Mouse (Mus musculus): ENCODE results near the gene Tcte2.
"Not testable (repeated sequence)": the region's sequence is repeated elsewhere in the genome, so short reads cannot be mapped to it uniquely, and the experiment has no call there.

The Tcte2 gene

GRCm38 (mm10) chr17:13761179-13761913 lies at the start of gene Tcte2:
TSS of gene Tcte2 (minus strand) at chr17:13761825.
- in situ Hi-C loops (cut with MboI; ENCODE audit: low pct_unique_long_range_greater_than_20kb in 1 of 2, low sequenced_read_pairs in 2 of 2, unreplicated experiment in 1 of 2), result no loop called here

DNA sequence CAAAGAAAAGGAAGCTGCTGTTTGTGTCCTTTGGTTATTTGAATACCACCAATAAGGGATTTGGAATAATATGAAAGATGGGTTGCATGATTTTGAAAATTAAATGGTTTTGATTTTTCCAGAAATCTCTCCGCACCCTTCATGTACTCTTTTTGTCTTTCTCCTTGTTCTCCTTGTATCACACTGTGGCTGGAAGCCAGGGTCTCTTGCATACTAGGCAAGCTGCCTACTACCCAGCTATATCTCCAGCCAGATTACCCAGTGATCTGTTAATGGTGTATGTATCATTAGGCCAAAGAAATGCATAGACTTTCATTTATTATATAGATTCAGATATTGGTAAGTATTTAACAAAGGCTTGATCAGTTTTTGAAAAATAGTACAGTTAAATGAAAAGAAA lies 44.4 kb upstream of the Tcte2 start:
- in situ Hi-C loops (cut with MboI; ENCODE audit: low pct_unique_long_range_greater_than_20kb in 1 of 2, low sequenced_read_pairs in 2 of 2, unreplicated experiment in 1 of 2), result no loop called here

DNA sequence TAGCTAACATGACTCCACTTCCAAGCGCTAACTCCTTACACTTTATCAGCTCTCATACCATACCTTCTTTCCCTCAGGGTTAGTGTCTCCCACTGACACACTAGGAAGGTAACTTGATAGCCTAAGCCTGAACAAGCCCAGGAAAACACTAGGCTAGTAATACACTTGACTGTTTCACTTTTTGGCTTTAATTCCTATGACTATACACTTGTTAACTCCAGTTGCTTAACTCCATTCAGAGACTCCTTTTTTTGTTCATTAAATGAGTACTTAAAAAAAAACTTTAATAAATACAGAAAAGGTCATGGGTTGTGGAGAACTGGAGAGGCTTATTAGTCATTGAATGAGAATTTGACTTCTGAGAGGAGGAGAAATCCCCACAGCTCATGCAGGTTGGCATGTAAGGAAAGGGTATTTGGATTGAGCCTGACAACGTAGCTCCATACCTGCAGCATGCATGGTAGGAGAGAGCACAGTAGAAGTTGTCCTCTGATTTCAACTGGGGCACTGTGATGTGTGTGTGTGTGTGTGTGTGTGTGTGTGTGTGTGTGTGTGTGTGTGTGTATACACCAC lies 41.3 kb upstream of the Tcte2 start:
- in situ Hi-C loops (cut with MboI; ENCODE audit: low pct_unique_long_range_greater_than_20kb in 1 of 2, low sequenced_read_pairs in 2 of 2, unreplicated experiment in 1 of 2), result no loop called here

DNA sequence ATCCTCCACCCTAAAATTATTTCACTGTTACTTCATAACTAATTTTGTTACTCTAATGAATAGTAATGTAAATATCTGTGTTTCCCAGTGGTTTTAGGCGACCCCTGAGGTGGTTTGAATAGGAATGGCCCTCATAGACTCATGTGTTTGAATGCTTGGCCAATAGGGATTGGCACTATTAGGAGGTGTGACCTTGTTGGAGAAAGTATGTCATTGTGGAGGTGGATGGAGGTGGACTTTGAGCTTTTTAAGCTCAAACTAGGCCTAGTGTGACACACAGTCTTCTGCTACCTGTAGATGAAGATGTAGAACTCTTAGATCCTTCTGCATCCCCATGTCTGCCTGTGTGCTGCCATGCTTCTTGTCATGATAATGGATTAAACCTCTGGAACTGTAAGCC lies 36.1 kb upstream of the Tcte2 start:
- in situ Hi-C loops (cut with MboI; ENCODE audit: low pct_unique_long_range_greater_than_20kb in 1 of 2, low sequenced_read_pairs in 2 of 2, unreplicated experiment in 1 of 2), result no loop called here

GRCm38 (mm10) chr17:13790033-13790432 lies 28.4 kb upstream of the Tcte2 start:
- in situ Hi-C loops (cut with MboI; ENCODE audit: low pct_unique_long_range_greater_than_20kb in 1 of 2, low sequenced_read_pairs in 2 of 2, unreplicated experiment in 1 of 2), result not testable (repeated sequence)

- in situ Hi-C loops (cut with MboI; ENCODE audit: low pct_unique_long_range_greater_than_20kb in 1 of 2, low sequenced_read_pairs in 2 of 2, unreplicated experiment in 1 of 2), result no loop called here
Measured at GRCm38 (mm10) chr17:13783469-13783868, 21.8 kb upstream of the Tcte2 start.

GRCm38 (mm10) chr17:13781948-13782347 lies 20.3 kb upstream of the Tcte2 start:
- in situ Hi-C loops (cut with MboI; ENCODE audit: low pct_unique_long_range_greater_than_20kb in 1 of 2, low sequenced_read_pairs in 2 of 2, unreplicated experiment in 1 of 2), result no loop called here

DNA sequence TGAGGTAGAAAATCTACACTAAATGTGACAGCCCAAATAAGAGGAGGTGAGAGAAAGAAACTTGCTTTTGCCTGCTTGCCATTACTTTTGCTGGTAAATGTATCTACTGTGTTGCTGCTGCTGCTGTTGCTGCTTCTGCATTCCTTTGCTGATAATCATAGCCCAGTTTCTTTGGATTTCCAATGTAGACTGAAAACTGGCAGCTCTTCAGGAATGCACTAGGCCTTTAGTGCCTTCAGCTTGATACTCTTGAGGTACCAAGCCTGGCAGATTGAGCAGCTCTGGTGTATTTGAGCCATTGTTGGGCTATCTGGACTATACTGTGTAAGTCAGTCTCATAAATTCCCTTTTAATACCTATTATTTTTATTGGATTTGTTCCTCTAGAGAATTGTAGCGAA lies 17.2 kb upstream of the Tcte2 start:
- in situ Hi-C loops (cut with MboI; ENCODE audit: low pct_unique_long_range_greater_than_20kb in 1 of 2, low sequenced_read_pairs in 2 of 2, unreplicated experiment in 1 of 2), result no loop called here

DNA sequence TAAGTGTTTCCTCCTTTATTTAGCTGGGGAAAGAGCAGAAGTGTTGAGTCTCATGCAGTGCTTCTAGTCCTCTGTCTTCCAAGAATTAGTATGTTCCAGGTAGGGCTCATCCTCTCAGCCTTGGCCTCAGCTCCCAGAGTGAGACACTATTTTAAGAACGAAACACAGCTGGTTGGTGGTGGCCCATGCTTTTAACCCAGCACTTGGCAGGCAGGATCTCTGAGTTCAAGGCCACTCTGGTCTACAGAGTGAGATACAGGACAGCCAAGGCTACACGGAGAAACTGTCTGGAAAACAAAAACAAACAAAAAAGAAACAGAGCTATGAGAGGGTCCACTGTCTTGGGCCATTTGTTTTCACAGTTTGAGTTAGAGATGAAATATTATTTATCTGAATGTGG lies 16.1 kb upstream of the Tcte2 start:
- in situ Hi-C loops (cut with MboI; ENCODE audit: low pct_unique_long_range_greater_than_20kb in 1 of 2, low sequenced_read_pairs in 2 of 2, unreplicated experiment in 1 of 2), result no loop called here

- in situ Hi-C loops (cut with MboI; ENCODE audit: low pct_unique_long_range_greater_than_20kb in 1 of 2, low sequenced_read_pairs in 2 of 2, unreplicated experiment in 1 of 2), result no loop called here
Measured at GRCm38 (mm10) chr17:13769256-13769655, 7.6 kb upstream of the Tcte2 start.

GRCm38 (mm10) chr17:13768531-13768930 lies 6.9 kb upstream of the Tcte2 start:
- in situ Hi-C loops (cut with MboI; ENCODE audit: low pct_unique_long_range_greater_than_20kb in 1 of 2, low sequenced_read_pairs in 2 of 2, unreplicated experiment in 1 of 2), result no loop called here

GRCm38 (mm10) chr17:13764911-13765310 lies 3.3 kb upstream of the Tcte2 start:
- in situ Hi-C loops (cut with MboI; ENCODE audit: low pct_unique_long_range_greater_than_20kb in 1 of 2, low sequenced_read_pairs in 2 of 2, unreplicated experiment in 1 of 2), result not testable (repeated sequence)

DNA sequence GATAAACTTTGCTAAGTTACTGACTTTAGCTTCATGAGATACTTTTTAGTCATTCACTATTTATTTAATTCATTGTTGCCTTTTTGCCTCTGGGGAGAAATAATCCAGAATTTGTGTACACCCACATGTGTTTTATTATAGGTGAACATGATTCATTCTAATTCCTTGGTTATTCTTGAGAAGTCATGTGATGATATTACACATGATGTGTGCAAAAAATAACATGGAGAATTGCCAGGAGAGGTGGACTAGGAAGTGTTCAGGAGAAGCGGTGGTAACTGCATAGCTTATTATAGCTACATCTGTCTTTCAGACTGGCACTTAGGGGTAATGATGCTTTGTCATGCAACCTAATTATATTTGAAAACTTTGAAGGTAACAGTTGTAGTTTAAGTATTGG lies 2.2 kb upstream of the Tcte2 start:
- in situ Hi-C loops (cut with MboI; ENCODE audit: low pct_unique_long_range_greater_than_20kb in 1 of 2, low sequenced_read_pairs in 2 of 2, unreplicated experiment in 1 of 2), result no loop called here

- in situ Hi-C loops (cut with MboI; ENCODE audit: low pct_unique_long_range_greater_than_20kb in 1 of 2, low sequenced_read_pairs in 2 of 2, unreplicated experiment in 1 of 2), result no loop called here
Measured at GRCm38 (mm10) chr17:13760675-13761178, 898 bp downstream of the Tcte2 start.

DNA sequence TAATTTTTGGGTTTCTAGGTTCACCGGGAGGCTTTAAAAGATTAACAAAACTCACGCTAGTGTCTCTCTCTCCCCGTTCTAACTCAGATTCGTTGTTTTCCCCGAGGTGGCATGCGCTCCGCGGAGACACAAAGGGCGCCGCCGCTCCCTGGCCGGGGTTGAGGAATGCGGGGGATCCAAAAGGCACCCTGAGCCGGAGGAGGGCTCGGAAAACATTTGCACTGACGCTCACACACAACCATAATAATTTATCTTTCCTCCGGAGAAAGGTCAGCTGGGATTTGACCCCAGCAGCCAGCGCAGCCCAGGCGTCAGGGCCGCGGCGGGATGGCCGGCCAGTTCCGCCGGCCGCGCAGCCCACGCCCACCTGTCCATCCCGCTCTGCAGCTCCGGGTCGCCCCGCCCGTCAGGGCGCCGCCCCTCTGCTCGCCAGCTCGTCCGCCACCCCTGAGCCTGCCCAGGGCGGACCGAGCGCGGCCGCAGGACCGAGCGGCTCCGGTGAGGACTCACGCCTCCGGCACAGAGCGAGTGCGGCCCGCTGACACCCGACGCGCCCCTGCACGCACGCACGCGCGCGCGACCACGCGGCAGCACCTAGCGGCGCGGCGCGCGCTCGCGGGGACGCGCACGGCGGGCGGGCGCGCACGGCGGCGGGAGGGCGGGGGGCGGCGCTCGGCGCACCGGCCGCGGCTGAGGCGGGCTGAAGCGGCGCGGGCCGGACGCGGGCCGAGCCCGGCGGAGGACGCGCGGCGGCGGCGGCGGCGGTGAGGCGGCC lies 1.6 kb downstream of the Tcte2 start, which contains the start of gene Afdn:
Afdn (plus strand) TSS at position 687 of the 775 bp plus-strand sequence.
- in situ Hi-C loops (cut with MboI; ENCODE audit: low pct_unique_long_range_greater_than_20kb in 1 of 2, low sequenced_read_pairs in 2 of 2, unreplicated experiment in 1 of 2), result loop anchor here in 1 of 2 experiments (5.0 kb wide), 1 partner anchor 78 kb away; no protein-coding TSS in a partner anchor

DNA sequence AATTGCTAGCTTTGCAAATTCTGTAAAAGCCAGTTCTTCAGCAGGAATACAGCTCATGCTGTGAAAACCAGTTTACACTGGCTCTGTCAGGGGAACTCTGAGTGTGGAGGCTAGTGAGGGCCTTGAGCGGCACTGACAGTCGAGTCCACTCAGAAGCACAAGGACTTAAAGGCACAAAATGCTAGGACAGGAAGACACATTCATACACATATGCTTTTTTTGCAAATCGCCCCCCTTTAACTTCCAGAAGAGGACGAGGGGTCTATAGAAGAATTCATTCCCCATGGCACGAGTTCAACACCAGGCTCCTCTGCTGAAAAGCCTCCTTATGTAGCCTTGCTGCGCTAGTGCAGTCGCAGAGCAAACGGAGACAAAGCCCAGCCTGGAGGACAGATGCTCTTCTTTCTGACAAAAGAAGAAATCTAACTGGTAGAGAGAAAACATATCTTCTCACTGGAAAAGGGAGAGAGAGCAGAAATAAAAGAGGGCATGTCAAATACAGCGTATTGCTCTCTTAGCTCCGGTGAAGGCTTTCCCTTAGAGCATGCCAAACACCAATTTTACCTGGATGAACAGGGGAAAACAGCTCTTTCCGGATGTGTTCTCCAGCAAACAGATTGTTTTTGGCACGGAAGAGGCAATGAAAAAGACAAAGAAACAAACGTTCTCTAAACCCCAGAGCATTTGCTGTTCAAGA lies 2.3 kb downstream of the Tcte2 start:
- in situ Hi-C loops (cut with MboI; ENCODE audit: low pct_unique_long_range_greater_than_20kb in 1 of 2, low sequenced_read_pairs in 2 of 2, unreplicated experiment in 1 of 2), result loop anchor here in 1 of 2 experiments (5.0 kb wide), 1 partner anchor 77 kb away; no protein-coding TSS in a partner anchor

DNA sequence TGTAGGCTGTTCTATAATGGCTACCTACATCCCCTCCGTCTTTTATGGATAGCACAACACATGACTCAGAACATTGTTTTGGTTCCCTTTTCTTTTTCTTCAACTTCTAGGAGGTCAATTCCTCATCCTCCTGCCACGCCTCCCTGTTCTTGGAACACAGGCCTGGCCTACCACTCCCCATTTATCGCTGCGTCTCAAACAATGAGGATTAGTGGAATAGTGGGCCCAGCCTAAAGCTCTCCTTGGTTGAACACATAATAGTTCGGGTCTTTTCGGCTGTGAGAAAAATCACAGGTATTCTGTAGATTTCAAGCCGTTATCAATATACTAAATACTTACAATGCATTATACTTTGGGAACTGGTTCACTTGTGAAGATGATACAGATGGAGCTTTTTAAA lies 3.0 kb downstream of the Tcte2 start:
- in situ Hi-C loops (cut with MboI; ENCODE audit: low pct_unique_long_range_greater_than_20kb in 1 of 2, low sequenced_read_pairs in 2 of 2, unreplicated experiment in 1 of 2), result loop anchor here in 1 of 2 experiments (5.0 kb wide), 1 partner anchor 76 kb away; no protein-coding TSS in a partner anchor

GRCm38 (mm10) chr17:13754940-13755339 lies 6.7 kb downstream of the Tcte2 start:
- in situ Hi-C loops (cut with MboI; ENCODE audit: low pct_unique_long_range_greater_than_20kb in 1 of 2, low sequenced_read_pairs in 2 of 2, unreplicated experiment in 1 of 2), result loop anchor here in 1 of 2 experiments (5.0 kb wide), 1 partner anchor 73 kb away; no protein-coding TSS in a partner anchor
